Mouse (Mus musculus) thymus, adult 2 months (tissue): ENCODE data around the gene Il1rap.

Experiments
- CTCF ChIP-seq: fragments of 200-500 bp; IDR thresholded peaks from 2 replicates; pipeline ENCODE4 v1.5.1; 2012; ENCODE audit warnings: mild to moderate bottlenecking, control low read depth, low read length, moderate library complexity, borderline replicate concordance; ENCODE audit not compliant: control insufficient read depth, poor library complexity, insufficient read depth; ENCODE audit errors: extremely low read depth
- POLR2A ChIP-seq: fragments of 200-500 bp; IDR thresholded peaks from 2 replicates; pipeline ENCODE4 v1.6.1; 2012; ENCODE audit warnings: mild to moderate bottlenecking, low read length, control low read depth, moderate library complexity; ENCODE audit not compliant: control insufficient read depth, poor library complexity, insufficient read depth; ENCODE audit errors: extremely low read depth

- no peak for TF ChIP-seq CTCF
- TF ChIP-seq POLR2A = no peak
Measured at GRCm38 (mm10) chr16:26710922-26711321, 129.4 kb downstream of the Il1rap start.
